Mouse (Mus musculus) brain, embryonic 18.5 days (tissue): ENCODE results near the gene Sat2.
A peak's percentile ranks its signal among the peaks of the same experiment; 100 is the strongest.

Experiments used
- DNase-seq: peaks from one replicate; pipeline ENCODE4 v3.0.0-alpha.2; 2012; ENCODE audit warnings: low read depth, low spot score

Gene Sat2

DNA sequence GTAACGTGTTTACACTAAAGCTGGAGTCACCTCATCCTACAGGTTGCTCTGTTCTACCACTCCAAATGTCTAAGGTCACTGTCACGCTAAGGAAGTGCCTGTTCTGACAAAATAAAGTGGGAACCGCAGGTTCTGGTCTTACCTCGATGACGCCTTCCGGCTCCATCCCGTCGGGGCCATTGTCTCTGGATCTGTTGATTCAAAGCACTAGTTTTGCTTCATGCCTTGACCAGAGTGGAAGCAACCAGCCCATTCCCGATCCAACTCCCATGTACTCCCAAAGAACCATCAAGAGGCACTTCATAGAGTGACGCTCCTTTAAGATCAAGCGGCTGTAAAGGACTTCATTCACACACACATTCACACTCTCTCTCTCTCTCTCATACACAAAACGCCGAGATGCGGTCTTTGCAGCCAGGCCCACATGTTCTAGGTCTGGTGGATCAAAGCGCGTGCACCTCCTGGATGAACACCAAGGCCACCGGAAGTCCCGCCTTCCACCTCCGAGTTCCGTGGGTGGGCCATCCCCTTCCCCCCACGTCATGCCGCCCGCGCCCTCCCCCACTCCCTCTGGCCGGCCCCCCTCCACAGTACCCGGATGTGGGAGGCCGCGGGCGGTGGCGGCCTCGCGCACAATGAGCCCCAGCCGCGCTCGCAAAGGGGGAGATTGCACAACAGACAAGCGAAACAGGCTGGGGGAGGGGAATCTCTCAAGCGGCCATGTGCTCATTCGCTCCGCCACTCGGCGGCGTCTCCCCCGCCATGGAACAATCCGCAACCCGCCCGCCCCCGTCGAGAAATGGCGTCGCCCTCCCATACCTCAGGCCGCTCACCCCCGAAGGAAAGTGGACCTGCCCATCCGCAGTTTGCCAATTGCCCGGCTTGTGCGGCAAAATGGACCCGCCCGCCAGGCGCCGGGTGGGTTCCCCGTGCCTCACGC, 49.2 kb downstream of the Sat2 start:
- peak; percentile 93 for DNase-seq

DNA sequence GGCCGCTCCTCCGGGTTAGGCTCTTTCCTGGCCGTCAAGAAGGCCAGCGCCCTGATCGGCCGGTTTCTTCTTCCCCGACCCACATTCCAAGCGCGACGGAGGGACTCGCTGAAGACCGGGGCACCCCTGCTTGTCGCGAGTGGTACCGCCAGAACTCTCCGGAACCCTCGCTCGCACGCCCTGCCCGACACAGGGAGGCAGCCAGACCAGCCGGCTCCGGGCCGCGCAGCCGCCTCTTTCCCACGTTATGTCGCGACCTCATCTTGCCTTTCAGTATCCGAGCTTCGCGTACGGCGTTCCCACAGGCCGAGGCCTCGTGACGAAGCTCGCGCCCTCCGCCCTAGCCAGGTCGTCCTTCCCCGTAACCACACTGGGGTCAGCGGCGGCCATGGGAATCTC, 49.9 kb downstream of the Sat2 start:
- DNase-seq, result no peak

DNA sequence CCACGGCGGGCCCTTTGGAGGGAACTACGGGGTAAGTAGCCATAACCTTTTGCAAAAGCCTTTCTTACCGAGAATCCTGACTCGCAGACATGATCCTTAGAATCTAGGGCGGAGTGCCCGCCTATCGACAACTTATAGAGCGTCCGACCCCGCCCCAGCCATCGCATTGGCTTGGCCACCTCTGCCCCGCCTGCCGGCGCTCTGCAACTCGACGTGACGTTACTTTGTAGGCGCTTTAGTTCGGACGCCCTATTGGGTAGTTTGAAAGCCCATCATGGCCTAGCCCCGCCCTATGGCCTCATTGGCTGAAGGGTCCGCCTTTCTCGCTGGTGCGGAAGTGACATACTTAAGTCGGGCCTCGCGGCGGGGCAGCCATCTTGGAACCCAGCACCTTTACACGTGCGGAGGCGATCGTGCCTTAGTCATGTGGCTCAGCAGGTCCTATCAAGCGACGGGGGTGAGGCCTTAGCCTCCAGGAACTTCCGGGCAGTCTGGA, 50.4 kb downstream of the Sat2 start, which contains the start of gene Eif4a1:
Gene Eif4a1 (minus strand): TSS at position 213 of the 496 bp plus-strand sequence.
- peak; percentile 100 for DNase-seq
